Mouse (Mus musculus): ENCODE results near the gene Ngly1.

The Ngly1 gene

DNA sequence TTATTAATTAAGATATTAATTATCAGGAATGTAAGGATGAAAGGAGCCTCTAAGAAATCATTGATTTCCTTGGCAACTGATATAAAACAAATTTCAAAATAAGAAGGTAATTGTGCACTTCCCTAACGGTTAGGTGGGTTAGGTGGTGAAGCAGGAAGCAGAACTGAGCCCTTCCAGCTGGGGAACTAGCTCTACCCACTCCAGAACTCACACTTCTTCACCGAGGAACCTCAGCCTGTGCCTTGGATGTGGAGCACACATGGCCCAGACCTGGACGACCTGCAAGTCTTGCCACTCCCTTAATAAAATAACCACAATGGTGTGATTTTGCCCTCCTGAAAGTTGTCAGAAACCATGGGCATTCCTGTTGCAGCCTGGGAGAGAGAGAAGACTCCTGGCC is 80.7 kb downstream of the Ngly1 start:
- DNase-seq (ENCODE audit: low spot score): no peak

DNA sequence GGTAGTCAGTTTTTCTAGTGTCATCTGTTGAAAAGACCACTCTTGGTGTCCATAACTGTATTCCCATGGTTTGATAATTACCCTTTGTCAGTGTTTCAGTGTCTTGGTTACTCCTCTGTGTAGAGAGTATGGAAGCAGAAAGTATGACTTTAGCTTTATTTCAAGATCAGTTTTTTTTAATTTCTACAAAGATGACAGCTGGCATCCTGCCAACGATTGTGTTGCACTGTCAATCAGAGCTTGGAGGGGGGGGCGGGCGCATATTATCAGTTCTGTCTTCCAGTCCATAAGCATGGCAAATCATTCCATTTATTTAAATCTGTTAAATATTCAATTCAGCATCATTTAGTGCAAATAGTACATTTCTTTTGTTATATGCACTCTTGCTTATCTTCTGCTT is 85.2 kb downstream of the Ngly1 start:
- DNase-seq (ENCODE audit: low spot score): no peak

DNA sequence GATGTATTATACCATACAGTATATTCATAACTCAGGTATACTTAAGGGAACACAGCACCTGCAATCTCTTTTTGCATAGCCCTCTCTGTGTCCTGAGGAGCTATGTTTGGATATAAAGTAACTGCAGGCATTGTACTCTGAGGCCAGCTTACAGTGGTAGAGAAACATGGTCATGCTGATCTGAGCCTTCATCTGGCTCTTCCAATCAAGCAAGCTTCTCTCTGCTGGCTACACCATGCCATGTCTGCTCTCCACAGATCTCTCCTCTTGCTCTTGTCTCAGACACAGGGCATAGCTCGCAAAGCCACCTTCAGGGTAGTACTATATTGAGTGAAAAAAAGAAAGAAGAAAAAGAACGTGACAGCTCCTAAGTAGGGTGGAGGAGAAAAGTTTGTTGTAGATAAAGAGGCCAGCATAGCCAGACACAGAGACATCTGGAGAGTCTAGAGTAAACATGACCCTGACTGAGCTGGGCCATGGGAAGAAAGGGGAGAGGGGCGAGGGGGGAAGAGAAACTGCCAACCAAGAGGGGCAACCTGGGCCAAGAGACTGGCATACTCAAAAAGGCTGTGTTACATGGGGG is 86.8 kb downstream of the Ngly1 start:
- DNase-seq (ENCODE audit: low spot score): no peak

DNA sequence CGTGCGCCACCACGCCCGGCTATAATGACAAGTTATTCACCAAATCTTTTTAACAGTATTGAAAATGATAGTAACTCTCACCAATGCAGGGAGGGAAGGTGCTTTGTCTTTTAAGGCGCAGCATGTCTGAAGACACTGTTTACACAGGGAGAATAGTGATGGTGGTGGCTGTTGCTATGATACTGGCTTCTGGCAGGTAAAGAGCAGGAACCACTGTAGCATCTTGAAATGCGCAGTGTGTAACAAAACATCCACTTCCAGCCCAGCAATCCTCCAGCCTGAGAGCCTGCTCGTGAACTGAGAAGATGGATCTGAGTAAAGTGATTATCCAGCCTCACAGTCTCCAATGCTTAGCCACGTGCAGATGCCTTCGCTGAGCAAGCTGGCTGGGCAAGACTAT is 98.4 kb downstream of the Ngly1 start:
- DNase-seq (ENCODE audit: low spot score): no peak

DNA sequence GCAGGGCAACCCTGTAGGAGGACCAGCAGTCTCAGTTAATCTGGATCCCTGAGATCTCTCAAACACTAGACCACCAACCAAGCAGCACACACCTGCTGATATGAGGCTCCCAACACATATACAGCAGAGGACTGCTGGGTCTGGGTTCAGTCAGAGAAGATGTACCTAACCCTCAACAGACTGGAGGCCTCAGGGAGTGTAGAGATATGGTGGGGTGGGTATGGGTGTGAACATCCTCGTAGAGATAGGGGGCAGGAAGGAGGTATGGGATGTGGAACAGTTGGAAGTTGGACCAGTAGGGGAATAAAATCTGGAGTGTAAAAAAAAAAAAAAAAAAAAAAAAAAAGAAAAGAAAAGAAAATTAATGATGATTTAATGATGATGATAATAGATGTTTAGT is 110.6 kb downstream of the Ngly1 start:
- no peak for DNase-seq (ENCODE audit: low spot score)

All from ovary, postnatal 10 days (tissue).